Mouse (Mus musculus) large intestine, adult 2 months (tissue): ENCODE results near the gene Bid. TPM values are rescaled to one million over a fixed set of nuclear protein-coding genes. Genes with fewer than 3 reads are reported as not detected.

Source experiments
- DNase-seq: peaks from one replicate; pipeline ENCODE4 v3.0.0-alpha.2; 2012; ENCODE audit warnings: low read depth, low spot score
- WGBS: fragments of 180-500 bp; shearing (Covaris S2); methylation state at CpG from one replicate; pipeline ENCODE4 v1.1.7; 2018; 5-methylcytosine and 5-hydroxymethylcytosine counted together
- polyA plus RNA-seq: library from polyadenylated mRNA; depleted of rRNA; stranded (reverse); fragments of >200 nt; gene quantifications from 2 replicates; pipeline ENCODE4 v1.2.3, GENCODE M21; 2012; rRNA removed

Bid gene
- 15.8 and 16.0 TPM in 2 replicates for polyA plus RNA-seq

GRCm38 (mm10) chr6:120916074-120916971, at the start of gene Bid:
TSS of gene Bid (minus strand) at chr6:120916853.
- 2% methylated on average over 67 of the region's 67 CpGs for WGBS
- DNase-seq, result no peak

GRCm38 (mm10) chr6:120965814-120966213, 49.2 kb upstream of the Bid start:
- no peak for DNase-seq
- 81% methylated on average over 13 of the region's 13 CpGs for WGBS

DNA sequence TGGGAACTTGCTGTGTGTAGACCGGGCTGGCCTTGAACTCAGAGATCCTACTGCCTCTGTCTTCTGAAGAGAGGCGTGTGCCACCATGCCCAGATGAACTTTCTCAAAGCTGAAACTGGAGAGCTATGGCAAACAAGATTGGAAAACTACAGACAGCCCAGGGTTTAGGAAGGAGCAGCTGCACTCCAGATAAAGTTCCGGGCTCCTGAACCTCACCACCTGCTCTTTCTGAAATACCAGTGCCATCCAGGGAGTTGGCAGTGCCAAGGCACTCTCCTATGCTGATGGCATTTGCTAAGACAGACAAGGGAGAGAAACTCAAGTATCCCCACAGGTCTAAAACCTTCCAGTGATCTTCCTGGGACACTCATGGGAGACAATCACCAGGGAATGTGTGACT, 47.5 kb upstream of the Bid start:
- WGBS, result 89% methylated on average over 3 of the region's 3 CpGs
- no peak for DNase-seq

DNA sequence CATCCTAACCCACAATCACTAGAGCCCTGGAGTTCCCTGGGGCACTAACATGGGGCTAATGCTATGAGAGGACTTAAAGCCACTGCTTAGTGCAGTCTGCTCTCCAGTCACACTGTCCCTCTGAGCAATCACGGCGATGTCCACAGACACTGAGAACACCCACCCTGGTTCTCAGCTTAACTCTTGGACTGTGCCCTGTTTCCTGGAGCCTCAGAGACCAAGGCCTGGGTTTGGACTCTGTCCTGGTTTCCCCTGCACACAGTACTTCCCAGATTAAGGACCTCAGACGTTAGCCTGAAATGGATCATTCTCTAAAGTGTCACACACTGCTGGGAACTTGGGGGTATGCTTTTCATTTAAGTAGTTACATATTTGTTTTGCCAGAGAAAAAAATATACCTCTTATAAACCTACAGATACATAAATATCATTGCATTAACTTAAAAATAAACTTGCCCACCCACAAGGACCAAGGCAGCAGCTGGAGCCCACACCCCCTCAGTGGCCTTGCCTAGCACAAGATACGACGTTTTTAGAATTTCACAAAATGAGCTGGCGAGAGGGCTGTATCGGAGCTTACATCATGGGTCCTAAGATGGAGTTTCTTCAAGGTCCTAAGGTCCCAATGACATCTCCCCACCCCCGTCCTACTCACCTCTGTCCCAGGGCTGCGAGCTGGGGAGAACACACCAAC, 43.8 kb upstream of the Bid start:
- DNase-seq, result no peak
- 87% methylated on average over 9 of the region's 9 CpGs for WGBS

- DNase-seq, result no peak
- 73% methylated on average over 4 of the region's 4 CpGs for WGBS
Observed at GRCm38 (mm10) chr6:120957331-120957730, 40.7 kb upstream of the Bid start.

- DNase-seq, result no peak
- 87% methylated on average over 11 of the region's 11 CpGs for WGBS
Observed at GRCm38 (mm10) chr6:120956259-120957161, 39.9 kb upstream of the Bid start.

DNA sequence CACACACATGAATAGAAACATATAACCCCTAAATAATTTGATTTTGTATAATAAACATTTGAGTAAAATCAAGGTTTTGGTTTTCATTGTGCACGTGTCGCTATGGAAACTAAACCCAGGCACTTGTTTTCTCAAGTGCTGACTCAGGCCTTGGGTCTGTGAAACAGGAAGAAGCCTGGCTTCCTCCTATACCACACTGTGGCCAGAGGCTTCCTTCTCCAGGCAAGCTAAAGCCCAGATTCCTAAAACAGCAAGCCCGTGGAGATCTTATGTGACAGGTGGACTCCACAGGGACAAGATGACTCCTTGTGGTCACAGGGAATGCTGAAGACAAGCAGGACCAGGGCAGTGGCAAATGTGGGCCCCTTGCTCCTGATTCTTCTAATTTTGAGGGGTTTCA, 38.6 kb upstream of the Bid start:
- 49% methylated on average over 3 of the region's 3 CpGs for WGBS
- no peak for DNase-seq

DNA sequence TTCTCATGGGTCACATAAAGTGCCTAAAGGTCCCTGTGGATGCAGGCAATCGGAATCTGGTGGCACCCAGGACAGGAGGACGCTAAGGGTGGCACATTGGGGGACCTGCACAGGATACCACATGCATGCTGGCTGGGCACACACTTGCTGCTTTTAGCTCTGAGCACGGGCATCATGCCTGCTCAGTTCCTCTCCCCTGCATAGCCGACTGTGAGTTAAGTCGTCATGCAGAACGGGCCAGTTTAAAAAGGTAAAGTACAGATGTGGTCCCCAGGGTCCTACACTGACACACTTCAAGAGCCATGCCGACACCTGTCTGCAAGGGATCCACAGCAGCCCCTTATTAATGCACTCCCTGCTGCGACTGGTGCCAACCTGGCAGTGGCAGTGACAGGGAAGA, 37.6 kb upstream of the Bid start:
- 80% methylated on average over 8 of the region's 8 CpGs for WGBS
- no peak for DNase-seq

GRCm38 (mm10) chr6:120952475-120952874, 35.8 kb upstream of the Bid start:
- DNase-seq, result no peak
- 96% methylated on average over 6 of the region's 6 CpGs for WGBS

- WGBS, result 80% methylated on average over 6 of the region's 6 CpGs
Observed at GRCm38 (mm10) chr6:120951311-120951710, 34.7 kb upstream of the Bid start.

DNA sequence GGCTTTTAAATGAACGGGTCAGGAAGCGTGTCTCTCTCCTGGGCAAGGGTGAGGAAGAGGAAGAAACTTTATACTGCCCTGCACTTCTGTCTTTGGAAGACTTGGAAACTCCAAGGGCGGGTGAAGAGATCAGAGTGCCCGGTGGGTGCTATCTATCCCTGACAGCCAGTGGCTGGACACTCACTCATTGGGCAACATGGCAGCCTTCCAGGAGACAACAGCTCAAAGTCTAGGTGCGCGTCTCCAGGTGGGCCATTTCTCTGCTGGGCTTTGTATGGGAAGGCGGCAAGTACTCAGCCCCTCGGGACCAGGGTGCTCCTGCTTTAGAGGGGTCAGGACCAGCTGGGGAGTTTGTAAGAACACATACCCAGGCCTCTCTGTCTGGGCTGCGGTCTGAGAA, 28.9 kb upstream of the Bid start:
- no peak for DNase-seq

More at GRCm38 (mm10) chr6:120951311-120951710, 34.7 kb upstream of the Bid start:
- no peak for DNase-seq

DNA sequence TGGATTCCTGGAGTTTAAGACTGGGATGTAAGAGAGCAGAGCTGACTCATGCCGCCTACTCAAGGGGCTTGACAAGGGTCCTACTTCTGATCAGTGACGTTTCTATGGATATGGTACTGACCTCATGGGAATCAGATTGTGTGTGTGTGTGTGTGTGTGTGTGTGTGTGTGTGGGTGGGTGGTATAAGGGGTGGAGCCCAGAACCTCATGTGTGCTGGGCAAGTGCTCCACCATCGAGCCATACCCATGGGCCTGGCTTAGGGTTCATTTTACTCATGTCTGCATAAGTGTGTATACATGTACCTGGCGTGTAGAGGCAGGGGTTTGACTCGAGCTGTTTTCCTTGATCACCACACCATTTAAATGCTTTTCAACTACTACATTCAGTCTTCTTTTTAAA, 27.3 kb upstream of the Bid start:
- DNase-seq, result no peak
- WGBS, result 82% methylated on average over 5 of the region's 5 CpGs

More for the DNA sequence above, 28.9 kb upstream of the Bid start:
- WGBS, result 89% methylated on average over 9 of the region's 9 CpGs

- 77% methylated on average over 10 of the region's 10 CpGs for WGBS
- no peak for DNase-seq
Observed at GRCm38 (mm10) chr6:120943551-120943950, 26.9 kb upstream of the Bid start.

DNA sequence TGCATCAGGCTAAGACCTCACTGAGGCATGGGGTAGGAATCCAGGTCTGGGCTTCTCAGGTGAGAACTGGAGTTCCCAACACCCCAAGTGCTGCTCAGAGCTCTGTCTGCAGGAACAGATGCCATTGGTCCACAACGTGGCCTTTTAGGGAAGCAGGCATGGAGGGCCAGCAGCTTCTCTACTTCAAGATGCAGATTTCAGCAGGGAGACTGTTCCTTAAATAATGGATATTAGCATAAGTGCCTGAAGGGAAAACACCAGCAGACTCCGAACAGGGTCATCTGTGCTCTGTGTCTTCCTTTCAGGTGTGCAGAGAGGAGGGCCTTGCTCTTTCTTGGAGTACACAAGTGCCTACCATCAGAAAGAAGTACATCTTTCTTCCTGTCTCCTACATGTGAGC, 26.4 kb upstream of the Bid start:
- 74% methylated on average over 2 of the region's 2 CpGs for WGBS
- no peak for DNase-seq

DNA sequence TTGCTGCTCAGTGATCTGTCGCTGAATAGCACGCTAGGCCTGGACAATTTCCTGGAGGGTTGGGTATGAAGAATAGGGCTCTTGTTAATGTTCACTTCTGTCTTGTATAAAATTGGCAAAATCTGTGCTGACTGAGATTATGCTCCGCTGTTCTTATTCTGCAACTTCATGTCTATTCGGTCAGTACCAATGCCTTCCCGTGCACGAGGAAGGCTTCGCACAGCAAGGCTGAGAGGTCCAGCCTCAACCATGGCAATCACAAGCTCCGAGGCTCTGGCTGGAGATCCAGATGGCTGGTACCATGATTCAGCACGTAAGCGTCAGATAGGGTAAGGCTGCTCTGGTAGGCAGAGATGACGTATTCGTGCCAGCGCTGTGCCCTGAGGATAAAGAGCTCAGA, 24.9 kb upstream of the Bid start:
- WGBS, result 93% methylated on average over 13 of the region's 13 CpGs

GRCm38 (mm10) chr6:120941084-120941481, 24.4 kb upstream of the Bid start:
- no peak for DNase-seq
- WGBS, result 82% methylated on average over 7 of the region's 7 CpGs

More for the DNA sequence above, 24.9 kb upstream of the Bid start:
- no peak for DNase-seq

GRCm38 (mm10) chr6:120940446-120941083, 23.9 kb upstream of the Bid start:
- no peak for DNase-seq
- 75% methylated on average over 7 of the region's 7 CpGs for WGBS

DNA sequence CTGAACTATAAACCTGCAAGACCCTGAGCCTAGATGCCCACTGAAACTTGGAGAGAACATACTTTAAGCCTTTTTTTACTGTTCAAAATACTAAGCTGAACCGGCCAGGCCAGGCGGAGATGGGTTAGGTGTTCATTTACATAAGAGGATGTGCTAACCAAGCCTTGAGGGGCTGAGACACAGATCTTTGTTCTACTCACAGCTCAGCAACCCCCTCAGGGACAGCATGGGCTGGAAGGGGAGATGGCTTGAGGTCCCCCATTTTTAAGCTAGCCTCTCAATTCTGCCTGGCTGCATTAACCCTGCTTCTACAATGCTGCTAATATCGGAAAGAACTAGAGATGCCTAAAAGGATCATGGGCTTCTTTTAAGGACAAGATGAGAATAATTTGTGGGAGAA, 23.1 kb upstream of the Bid start:
- WGBS, result 87% methylated on average over 3 of the region's 3 CpGs
- DNase-seq, result no peak

DNA sequence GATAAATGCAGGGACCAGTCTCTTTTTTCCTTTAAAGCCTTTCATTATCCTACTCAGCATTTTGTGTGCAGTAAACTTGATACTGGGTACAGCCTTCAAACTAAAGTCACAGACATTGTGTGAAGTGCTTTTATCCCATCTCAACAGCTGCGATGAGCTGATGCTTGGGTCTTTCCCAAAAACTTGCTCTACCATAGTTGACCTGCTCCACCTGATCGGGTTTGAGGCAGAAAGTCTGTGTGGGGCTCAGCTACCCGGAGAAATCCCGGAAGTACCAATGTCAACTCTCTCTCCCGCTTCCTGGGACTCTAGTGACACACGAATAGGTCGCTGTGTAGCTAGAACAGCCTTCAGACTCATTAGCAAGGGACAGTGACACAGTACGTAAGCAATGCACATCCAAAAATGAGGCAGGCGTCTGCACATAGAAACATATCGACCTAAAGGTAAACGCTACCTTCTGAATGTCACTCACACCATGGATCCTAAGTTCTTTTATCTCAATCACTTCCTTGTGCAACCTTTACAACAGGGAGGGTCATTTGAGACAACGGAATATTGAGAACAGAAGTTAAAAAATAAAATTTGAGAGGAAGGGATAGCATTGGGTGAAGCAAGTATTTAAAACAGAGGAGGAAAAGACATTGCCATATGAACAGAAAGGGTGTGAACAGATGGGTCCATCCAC, 22.3 kb upstream of the Bid start:
- WGBS, result 79% methylated on average over 12 of the region's 12 CpGs
- DNase-seq, result no peak
